Mouse (Mus musculus) liver, embryonic 14.5 days (tissue): ENCODE measurements around the gene Ifne.

ENCODE experiments used
- CTCF ChIP-seq: IDR thresholded peaks from 2 replicates; pipeline ENCODE4 v1.5.1; 2016; ENCODE audit warnings: antibody characterized with exemption, low read depth, control low read depth
- EP300 ChIP-seq: IDR thresholded peaks from 2 replicates; pipeline ENCODE4 v1.6.1; 2016; ENCODE audit warnings: antibody characterized with exemption, low read depth

DNA sequence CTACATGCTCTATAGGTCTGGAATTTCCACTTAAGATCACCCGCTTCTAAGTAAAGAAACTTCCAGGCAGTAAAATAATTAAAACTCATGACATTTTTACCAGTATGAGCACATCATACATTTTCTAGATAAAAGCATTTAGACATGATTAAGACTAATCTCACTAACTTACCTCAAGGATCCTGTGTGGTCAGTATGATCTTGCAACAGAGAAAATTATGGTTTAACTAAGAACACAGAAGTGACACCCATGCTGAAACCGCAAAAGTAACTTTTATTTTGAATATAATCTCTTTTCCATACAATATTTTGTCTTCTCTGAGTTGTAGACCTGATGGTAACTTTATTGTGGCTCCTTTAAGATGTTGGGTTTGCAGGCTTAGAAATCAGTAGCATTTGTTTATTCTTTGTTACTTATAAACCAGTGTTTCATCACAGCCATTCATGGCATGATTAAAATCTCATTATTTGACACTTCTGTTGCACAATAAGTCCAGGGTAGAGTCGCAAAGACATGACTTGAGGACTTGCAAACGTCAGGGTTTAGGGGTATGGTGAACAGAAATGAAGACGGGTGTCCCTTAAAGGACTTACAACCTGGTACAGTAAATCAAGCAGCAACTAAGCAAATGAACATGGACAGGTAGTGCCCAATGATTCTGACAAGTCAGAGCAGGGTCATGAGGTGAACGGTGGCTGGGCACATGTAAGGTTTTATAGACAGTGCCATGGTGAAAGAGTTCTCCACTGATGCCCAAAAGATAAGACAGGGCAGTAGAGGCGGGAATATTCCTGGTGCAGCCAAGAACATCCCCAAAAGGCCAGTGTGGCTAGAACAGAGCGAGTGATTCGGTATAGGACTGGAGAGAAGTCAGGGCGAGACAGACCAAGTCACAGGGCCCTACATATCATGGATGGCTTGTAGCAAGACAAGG, 29.9 kb upstream of the Ifne start:
- TF ChIP-seq CTCF (no peak), EP300 (no peak)
